Mouse (Mus musculus) heart, embryonic 14.5 days (tissue): ENCODE data around the gene Palm. TPM values are rescaled to one million over a fixed set of nuclear protein-coding genes. Genes with fewer than 3 reads are reported as not detected.
"Not testable (repeated sequence)": the region's sequence is repeated elsewhere in the genome, so short reads cannot be mapped to it uniquely, and the experiment has no call there.

ENCODE experiments used
- ATAC-seq: fragments of 200-750 bp; cut with Nextera tagmentation; 2 replicates; pipeline ENCODE4 v1.8.0; 2017; ENCODE audit warnings: low read depth, moderate TSS enrichment; ENCODE audit not compliant: insufficient number of reproducible peaks, insufficient read depth, low FRiP score
- H3K27ac ChIP-seq, 2 experiments: fragments of 200-500 bp in 1 of 2; fragments of 300-500 bp in 1 of 2; sonication (generic) in 1 of 2; replicated peaks in 1 of 2; 2 replicates each; pipeline ENCODE4 v1.5.1; 2012 to 2014; ENCODE audit warnings: low read depth in 2 of 2, low read length in 2 of 2, control low read depth in 1 of 2, mild to moderate bottlenecking in 1 of 2, mixed read lengths in 1 of 2; ENCODE audit not compliant: control insufficient read depth in 1 of 2, insufficient read depth in 1 of 2
- H3K27me3 ChIP-seq: fragments of 300-500 bp; sonication (generic); 2 replicates; pipeline ENCODE4 v1.6.1; 2014; ENCODE audit warnings: mild to moderate bottlenecking, low read length, control low read depth; ENCODE audit not compliant: control insufficient read depth, insufficient read depth
- H3K36me3 ChIP-seq: fragments of 300-500 bp; sonication (generic); 2 replicates; pipeline ENCODE4 v1.6.1; 2014; ENCODE audit warnings: mild to moderate bottlenecking, control low read depth, low read length, mixed read lengths; ENCODE audit not compliant: control insufficient read depth, insufficient read depth
- H3K4me1 ChIP-seq, 2 experiments: fragments of 200-500 bp in 1 of 2; fragments of 300-500 bp in 1 of 2; sonication (generic) in 1 of 2; 2 replicates each; pipeline ENCODE4 v1.6.1; 2012 to 2014; ENCODE audit warnings: low read length in 2 of 2, control low read depth in 1 of 2, mixed read lengths in 1 of 2; ENCODE audit not compliant: control insufficient read depth in 2 of 2, insufficient read depth in 2 of 2
- H3K4me2 ChIP-seq: fragments of 300-500 bp; sonication (generic); 2 replicates; pipeline ENCODE4 v1.6.1; 2014; ENCODE audit warnings: mild to moderate bottlenecking, low read length
- H3K4me3 ChIP-seq, 2 experiments: fragments of 200-500 bp in 1 of 2; fragments of 300-500 bp in 1 of 2; sonication (generic) in 1 of 2; 2 replicates each; pipeline ENCODE4 v1.5.1; 2012 to 2014; ENCODE audit warnings: low read length in 2 of 2, mild to moderate bottlenecking in 2 of 2, control low read depth in 1 of 2, low read depth in 1 of 2, moderate library complexity in 1 of 2; ENCODE audit not compliant: control insufficient read depth in 1 of 2, insufficient read depth in 1 of 2
- H3K9ac ChIP-seq: fragments of 300-500 bp; sonication (generic); 2 replicates; pipeline ENCODE4 v1.6.1; 2014; ENCODE audit warnings: mild to moderate bottlenecking, low read length
- H3K9me3 ChIP-seq: fragments of 300-500 bp; sonication (generic); 2 replicates; pipeline ENCODE4 v1.6.1; 2016; ENCODE audit warnings: low read length, control low read depth; ENCODE audit not compliant: control insufficient read depth
- WGBS: fragments of 180-500 bp; shearing (Covaris S2); extraction: QIAGEN DNeasy Blood & Tissue Kit; methylation state at CpG from one replicate; pipeline ENCODE4 v1.1.7; 2014; 5-methylcytosine and 5-hydroxymethylcytosine counted together
- polyA plus RNA-seq: library from polyadenylated mRNA; unstranded; fragments of >200 nt; fragmentation: Nextera tagmentation; extraction: Ambion mirVana; gene quantifications from 2 replicates; pipeline ENCODE4 v1.2.1, GENCODE M21; 2014

Palm gene
- polyA plus RNA-seq, 1 experiment from 2014 or later: 68.1 TPM

GRCm38 (mm10) chr10:79754856-79755516 is 38.4 kb upstream of the Palm start, which contains the start of gene Fgf22:
Fgf22 (plus strand) TSS chr10:79755076.
- peak within 1 kb of the TSS; percentile 55 for H3K4me2 ChIP-seq
- ATAC-seq: peak; percentile 42
- H3K4me3 ChIP-seq: peak within 1 kb of the TSS; percentile 28 to 32; a peak in 3 of 4 replicates
- H3K27me3 ChIP-seq: no peaks in the 10 kb centered on the region
- WGBS: under 1% methylated on average over 35 of the region's 36 CpGs
- no peak within 1 kb of the TSS for H3K27ac ChIP-seq
- H3K4me1 ChIP-seq: peaks cover 0 to 4% of the 10 kb centered on the region in 2 experiments; a peak in 1 of 4 replicates
- no peak within 1 kb of the TSS; the same call in 1 of the 2 replicates for H3K9ac ChIP-seq
- no peaks in the 10 kb centered on the region for H3K9me3 ChIP-seq
- peaks cover 35% of the 10 kb centered on the region for H3K36me3 ChIP-seq

DNA sequence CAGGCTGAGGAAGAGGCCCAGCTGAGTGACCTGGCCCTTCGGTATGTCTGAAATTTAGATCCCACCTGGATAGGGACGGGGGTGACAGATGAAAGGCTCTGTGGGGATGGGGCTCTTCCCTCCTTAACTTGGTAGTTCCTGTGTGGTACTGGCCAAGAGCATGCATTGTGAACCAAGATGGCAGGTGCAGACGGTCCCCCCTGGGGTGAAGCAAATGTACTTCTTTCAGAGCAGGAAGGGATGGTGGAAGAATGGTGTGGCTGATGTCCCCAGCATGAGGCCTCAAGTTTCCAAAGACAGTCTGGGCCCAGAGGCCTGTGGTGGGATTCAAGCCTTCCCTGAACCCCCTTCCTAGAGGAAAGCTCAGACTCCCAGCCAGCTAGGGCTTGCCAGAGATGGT is 37.5 kb upstream of the Palm start:
- Histone ChIP-seq H3K4me1 (peaks cover 0 to 4% of the 10 kb centered on the region in 2 experiments; a peak in 1 of 4 replicates), H3K9ac (no peak overlapping the region), H3K9me3 (no peaks in the 10 kb centered on the region), H3K36me3 (peaks cover 44% of the 10 kb centered on the region), H3K27ac (no peak overlapping the region), H3K4me2 (no peak overlapping the region), H3K27me3 (no peaks in the 10 kb centered on the region), H3K4me3 (no peak overlapping the region)
- ATAC-seq: no peak
- 80% methylated on average over 3 of the region's 3 CpGs for WGBS

GRCm38 (mm10) chr10:79756660-79757059 is 36.7 kb upstream of the Palm start:
- H3K4me1 ChIP-seq: peaks cover 0 to 4% of the 10 kb centered on the region in 2 experiments; a peak in 1 of 4 replicates
- no peaks in the 10 kb centered on the region for H3K9me3 ChIP-seq
- no peak overlapping the region for H3K4me3 ChIP-seq
- H3K36me3 ChIP-seq: peaks cover 52% of the 10 kb centered on the region
- no peak for ATAC-seq
- no peak overlapping the region for H3K9ac ChIP-seq
- no peak overlapping the region for H3K27ac ChIP-seq
- WGBS: 85% methylated on average over 24 of the region's 24 CpGs
- H3K4me2 ChIP-seq: no peak overlapping the region
- H3K27me3 ChIP-seq: no peaks in the 10 kb centered on the region

DNA sequence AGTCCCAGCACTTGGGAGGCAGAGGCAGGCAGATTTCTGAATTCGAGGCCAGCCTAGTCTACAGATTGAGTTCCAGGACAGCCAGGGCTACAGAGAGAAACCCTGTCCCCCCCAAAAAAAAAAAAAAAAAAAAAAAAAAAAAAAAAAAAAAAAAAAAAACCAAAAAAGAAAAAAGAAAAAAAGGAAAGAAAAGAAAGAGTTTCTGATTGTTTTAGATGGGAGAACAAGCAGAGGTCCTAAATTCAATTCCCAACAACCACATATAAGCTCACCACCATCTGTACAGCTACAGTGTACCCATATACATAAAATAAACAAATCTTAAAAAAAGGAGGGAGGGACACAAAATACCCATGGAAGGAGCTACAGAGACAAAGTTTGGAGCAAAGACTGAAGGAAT is 33.7 kb upstream of the Palm start:
- not testable (repeated sequence) for H3K4me3 ChIP-seq, H3K27ac ChIP-seq, H3K9me3 ChIP-seq, H3K4me2 ChIP-seq, H3K9ac ChIP-seq, H3K27me3 ChIP-seq, ATAC-seq
- 93% methylated on average over 1 of the region's 1 CpGs for WGBS
- Histone ChIP-seq H3K4me1 (peaks cover 12 to 22% of the 10 kb centered on the region in 2 experiments), H3K36me3 (peaks cover 63% of the 10 kb centered on the region)

DNA sequence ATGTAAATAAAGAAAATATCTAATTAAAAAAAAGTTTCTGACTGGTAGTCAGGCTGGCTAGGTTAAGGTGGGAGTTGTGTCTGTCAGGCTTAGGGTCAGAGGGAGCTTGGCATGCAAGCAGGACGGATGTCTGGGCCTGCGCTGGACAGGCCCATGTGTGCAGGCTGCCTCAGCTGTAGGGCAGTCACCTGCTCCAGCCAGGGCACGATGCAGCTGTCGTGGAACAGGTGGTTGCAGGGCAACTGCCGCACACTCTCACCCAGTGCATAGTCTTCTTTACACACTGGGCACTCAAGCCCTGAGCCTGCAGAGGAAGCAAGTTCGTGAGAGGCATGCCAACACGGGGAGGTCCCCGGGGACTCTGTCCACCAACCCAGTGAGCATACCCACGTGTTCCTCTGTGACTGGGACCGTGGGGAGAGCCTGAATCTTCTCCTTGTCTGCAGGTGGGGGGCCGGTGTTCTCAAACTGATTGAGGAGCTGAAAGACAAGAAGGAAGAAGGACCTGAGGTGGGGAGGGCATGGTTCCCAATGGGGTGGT is 32.7 kb upstream of the Palm start:
- no peaks in the 10 kb centered on the region for H3K27me3 ChIP-seq
- H3K9me3 ChIP-seq: no peaks in the 10 kb centered on the region
- no peak overlapping the region for H3K4me2 ChIP-seq
- H3K27ac ChIP-seq: no peak overlapping the region
- H3K9ac ChIP-seq: no peak overlapping the region
- H3K36me3 ChIP-seq: peaks cover 61% of the 10 kb centered on the region
- WGBS: 90% methylated on average over 11 of the region's 11 CpGs
- H3K4me3 ChIP-seq: no peak overlapping the region
- peaks cover 21 to 26% of the 10 kb centered on the region in 2 experiments for H3K4me1 ChIP-seq
- no peak for ATAC-seq

DNA sequence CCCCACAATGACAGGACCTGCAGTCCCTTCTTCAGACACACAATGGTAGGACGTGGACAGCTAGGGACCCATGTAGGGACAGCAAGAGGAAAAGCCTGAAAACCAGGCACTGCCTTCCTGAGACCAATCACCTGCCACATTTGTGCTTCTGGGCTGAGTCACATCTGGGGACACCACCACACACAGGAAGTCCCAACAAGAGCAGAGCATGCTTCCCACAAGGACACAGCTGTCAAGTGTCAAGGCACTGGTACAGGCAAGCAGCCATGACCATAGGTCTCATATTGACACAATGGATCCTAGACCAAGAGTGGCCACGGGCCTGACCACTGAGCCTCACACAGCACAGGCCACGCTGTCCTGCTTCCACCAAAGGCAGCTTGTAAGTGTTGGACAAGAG is 30.5 kb upstream of the Palm start:
- Histone ChIP-seq H3K36me3 (peaks cover 47% of the 10 kb centered on the region), H3K9ac (no peak overlapping the region; the same call in 1 of the 2 replicates), H3K27me3 (no peaks in the 10 kb centered on the region), H3K27ac (no peak overlapping the region), H3K4me1 (peaks cover 26 to 37% of the 10 kb centered on the region in 2 experiments), H3K4me2 (no peak overlapping the region), H3K4me3 (no peak overlapping the region), H3K9me3 (no peaks in the 10 kb centered on the region)
- WGBS: 91% methylated on average over 3 of the region's 3 CpGs
- no peak for ATAC-seq

GRCm38 (mm10) chr10:79764234-79764633 is 29.1 kb upstream of the Palm start:
- Histone ChIP-seq H3K4me3 (no peak overlapping the region), H3K27me3 (no peaks in the 10 kb centered on the region), H3K4me1 (peaks cover 30 to 46% of the 10 kb centered on the region in 2 experiments), H3K4me2 (no peak overlapping the region), H3K9me3 (no peaks in the 10 kb centered on the region), H3K9ac (peak overlapping the region; percentile 12; the same call in 1 of the 2 replicates), H3K36me3 (peaks cover 33% of the 10 kb centered on the region), H3K27ac (no peak overlapping the region)
- ATAC-seq: no peak
- WGBS: 60% methylated on average over 7 of the region's 7 CpGs
